Mouse (Mus musculus) cerebellum, adult 2 months (tissue): ENCODE results near the gene Vdac2.

Source experiments
- CTCF ChIP-seq: fragments of 200-500 bp; IDR thresholded peaks from 2 replicates; pipeline ENCODE4 v1.5.1; 2011; ENCODE audit warnings: low read depth, mild to moderate bottlenecking, control low read depth, low read length, moderate library complexity, borderline replicate concordance; ENCODE audit not compliant: insufficient read depth
- POLR2A ChIP-seq: fragments of 200-500 bp; IDR thresholded peaks from 2 replicates; pipeline ENCODE4 v1.6.1; 2011; ENCODE audit warnings: low read length, control low read depth, borderline replicate concordance; ENCODE audit not compliant: insufficient read depth

GRCm38 (mm10) chr14:21866816-21867215 is 41.8 kb downstream of the Vdac2 start:
- no peak for TF ChIP-seq POLR2A
- no peak for TF ChIP-seq CTCF
